In the genomic region with DNA sequence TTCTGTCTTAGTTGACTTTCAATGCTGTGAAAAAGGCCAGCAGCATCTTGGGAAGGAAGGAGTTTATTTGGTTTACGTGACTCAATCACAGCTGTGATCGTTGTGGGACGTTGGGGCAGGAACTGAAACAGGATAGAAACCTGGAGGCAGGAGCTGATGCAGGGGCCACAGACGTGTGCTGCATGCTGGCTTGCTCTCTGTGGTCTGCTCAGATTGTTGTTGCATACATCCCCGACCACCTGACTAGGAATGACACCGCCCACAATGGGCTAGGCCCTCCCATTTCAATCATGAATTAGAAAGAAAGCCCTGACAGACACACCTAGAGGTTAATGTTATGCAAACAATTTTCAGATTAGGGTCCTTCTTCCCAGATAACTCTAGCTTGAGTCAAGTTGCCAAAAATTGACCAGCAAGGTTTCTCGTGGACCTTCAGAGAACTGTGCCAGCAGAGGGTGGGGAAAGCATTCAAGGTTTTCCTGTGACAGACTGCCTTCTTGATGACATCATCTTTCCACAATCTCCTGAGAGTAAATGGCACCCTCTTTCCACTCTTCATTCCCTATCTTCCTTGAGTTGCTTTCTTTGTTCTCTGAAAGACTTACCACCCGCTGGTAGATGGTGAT, we compare ENCODE assay signal across 41 mouse cellular contexts. TPM values are rescaled to one million over a fixed set of nuclear protein-coding genes. Genes with fewer than 3 reads are reported as not detected.
DNase-seq lines count a peak whose midpoint lies in the region; ATAC-seq and TF ChIP-seq lines count a peak whose summit lies in the region.
"Had no signal": no experiment of that assay in that cellular context is flagged by ENCODE, and none has a peak within 500 bp of the region (broad histone marks: within the 10 kb centered on the region; RNA-seq: fewer than 3 reads in every experiment).

No protein-coding gene starts in this region.

- no peaks in the 10 kb centered on the region for H3K36me3 ChIP-seq in ES-E14 (ENCODE audit: control insufficient read depth, insufficient read depth, low read length, poor library complexity, severe bottlenecking)
- H3K36me3 ChIP-seq in stomach, embryonic 16.5 days (ENCODE audit: control insufficient read depth, insufficient read depth, low read length) = no peaks in the 10 kb centered on the region
- H3K36me3 ChIP-seq: forebrain, embryonic 15.5 days; hindbrain, embryonic 10.5 days; hindbrain, embryonic 15.5 days; midbrain, embryonic 10.5 days; midbrain, embryonic 15.5 days; neural tube, embryonic 15.5 days had no signal

- peak; percentile 53; the same call in 1 of the 2 replicates for ATAC-seq in stomach, embryonic 16.5 days (ENCODE audit: insufficient read depth, low FRiP score)
- no peak for ATAC-seq in erythroblast, adult 5-6 weeks (replicated peaks; ENCODE audit: low FRiP score, poor library complexity, severe bottlenecking)
- ATAC-seq: activated CD4-positive, CD25-positive, alpha-beta regulatory T cell, adult 4 months; forebrain, embryonic 15.5 days; inflammation-experienced regulatory T-cells, adult 6 months; midbrain, embryonic 15.5 days; Patski had no signal

- no peaks in the 10 kb centered on the region for H3K9me3 ChIP-seq in ES-E14 (ENCODE audit: control insufficient read depth, insufficient read depth, low read depth, low read length)
- H3K9me3 ChIP-seq in stomach, embryonic 16.5 days (replicated peaks; ENCODE audit: control insufficient read depth, low read length) = no peaks in the 10 kb centered on the region
- H3K9me3 ChIP-seq: forebrain, embryonic 15.5 days; hindbrain, embryonic 10.5 days; hindbrain, embryonic 15.5 days; midbrain, embryonic 10.5 days; midbrain, embryonic 15.5 days; neural tube, embryonic 15.5 days had no signal

- in situ Hi-C loops in ES-E14 (cut with MboI; ENCODE audit: low sequenced_read_pairs in 2 of 2, unreplicated experiment in 2 of 2) = no loop called here

- H3K9ac ChIP-seq in ES-E14 (ENCODE audit: insufficient read depth, low read depth, low read length, poor library complexity, severe bottlenecking) = no peak overlapping the region; the same call in 1 of the 2 replicates
- H3K9ac ChIP-seq in stomach, embryonic 16.5 days (ENCODE audit: low read length) = no peak overlapping the region
- H3K9ac ChIP-seq: forebrain, embryonic 15.5 days; hindbrain, embryonic 15.5 days; liver, embryonic 14.5 days; lung, embryonic 14.5 days; midbrain, embryonic 15.5 days; neural tube, embryonic 15.5 days had no signal

- peaks cover 2 to 8% of the 10 kb centered on the region in 2 experiments; a peak in 3 of 4 replicates for H3K4me1 ChIP-seq in ES-E14 (ENCODE audit: control insufficient read depth in 2 of 2, insufficient read depth in 2 of 2, low read length in 2 of 2, poor library complexity in 1 of 2)
- H3K4me1 ChIP-seq in stomach, embryonic 16.5 days (ENCODE audit: control insufficient read depth, insufficient read depth, low read length) = no peaks in the 10 kb centered on the region
- H3K4me1 ChIP-seq: forebrain, embryonic 15.5 days; hindbrain, embryonic 10.5 days; hindbrain, embryonic 15.5 days; midbrain, embryonic 10.5 days; midbrain, embryonic 15.5 days; neural tube, embryonic 15.5 days had no signal

- peak overlapping the region in 1 of 2 experiments; percentile 49; a peak in 2 of 4 replicates for H3K4me3 ChIP-seq in ES-E14 (ENCODE audit: insufficient read depth in 1 of 2, low read depth in 1 of 2, low read length in 2 of 2, poor library complexity in 1 of 2, severe bottlenecking in 1 of 2)
- no peak overlapping the region for H3K4me3 ChIP-seq in stomach, embryonic 16.5 days (replicated peaks; ENCODE audit: low read length)
- H3K4me3 ChIP-seq: forebrain, embryonic 15.5 days; hindbrain, embryonic 10.5 days; hindbrain, embryonic 15.5 days; midbrain, embryonic 10.5 days; midbrain, embryonic 15.5 days; neural tube, embryonic 15.5 days had no signal

- 54% methylated on average over 8 of the region's 8 CpGs for WGBS in stomach, embryonic 16.5 days

- no peak overlapping the region for H3K4me2 ChIP-seq in stomach, embryonic 16.5 days (ENCODE audit: low read depth, low read length)
- H3K4me2 ChIP-seq: forebrain, embryonic 15.5 days; hindbrain, embryonic 15.5 days; lung, embryonic 14.5 days; midbrain, embryonic 15.5 days; neural tube, embryonic 15.5 days had no signal

- H3K27me3 ChIP-seq in stomach, embryonic 16.5 days (ENCODE audit: control insufficient read depth, insufficient read depth, low read length) = 0 out of 2 replicates have a peak, but pooled peaks cover under 1% of the 10 kb centered on the region
- H3K27me3 ChIP-seq: Patski had no signal

- peak; percentile 57 for DNase-seq in adrenal gland, adult 2 months
- no peak for DNase-seq in adrenal gland, postnatal 4 days (ENCODE audit: low spot score in 2 of 2)
- DNase-seq in ES-E14 (ENCODE audit: low read depth, low spot score) = peak; percentile 62
- peak; percentile 26 for DNase-seq in adrenal gland, postnatal 10 days
- DNase-seq in ovary, postnatal 36 days (ENCODE audit: low spot score) = no peak
- no peak for DNase-seq in urinary bladder, postnatal 10 days (ENCODE audit: low spot score)
- DNase-seq: cerebellum, adult 11-12 months; cerebellum, postnatal 14 days; heart, postnatal 14 days; kidney, adult 11 months; kidney, postnatal 14 days; layer of hippocampus, adult 9-11 months; liver; lung, embryonic 14.5 days; lung, postnatal 14 days; right cerebral cortex, postnatal 25 days had no signal

- no peak overlapping the region; the same call in 1 of the 2 replicates for H3K27ac ChIP-seq in ES-E14 (ENCODE audit: insufficient read depth, low read depth, low read length, poor library complexity, severe bottlenecking)
- peak overlapping the region; percentile 12 for H3K27ac ChIP-seq in stomach, embryonic 16.5 days (ENCODE audit: low read length)
- H3K27ac ChIP-seq: forebrain, embryonic 15.5 days; hindbrain, embryonic 10.5 days; hindbrain, embryonic 15.5 days; liver, embryonic 14.5 days; midbrain, embryonic 10.5 days; midbrain, embryonic 15.5 days; neural tube, embryonic 15.5 days had no signal

TF ChIP-seq in ES-E14, 5 proteins besides CTCF, POLR2A, EP300 and RAD21:
- TF ChIP-seq HCFC1 (IDR thresholded peaks at IDR 0.05; ENCODE audit: borderline replicate concordance, insufficient read depth, low read length) = no peak
- no peak for TF ChIP-seq MAFK (IDR thresholded peaks at IDR 0.05; ENCODE audit: insufficient read depth, low read depth, low read length)
- no peak for TF ChIP-seq ZNF384 (IDR thresholded peaks at IDR 0.05; ENCODE audit: low read depth, low read length)
- TF ChIP-seq CHD2 (IDR thresholded peaks at IDR 0.05; ENCODE audit: low read depth, low read length) = no peak
- no peak for TF ChIP-seq ZC3H11A (IDR thresholded peaks at IDR 0.05; ENCODE audit: borderline replicate concordance, low read depth, low read length)

RNA-seq across cellular contexts. Expression of gene Nmu, which starts 5.7 kb away (rescaled TPM):
- total RNA-seq in adrenal gland, adult 2 months (2021) = under 1 TPM in 1 of 2 experiments, not detected in 1; 0.48 TPM
- polyA plus RNA-seq in adrenal gland, adult 2 months (2012; rRNA removed) = not detected in 2 replicates
- not detected for total RNA-seq in adrenal gland, postnatal 4 days (2021)
- total RNA-seq in ES-E14 (2012; rRNA removed) = 0.54 and 0.79 TPM in 2 replicates
- total RNA-seq in adrenal gland, postnatal 10 days (2021) = not detected
- polyA plus RNA-seq in stomach, embryonic 16.5 days (2015; fragmentation: Nextera tagmentation; extraction: Ambion mirVana) = 0.17 TPM in 1 of 2 replicates, not detected in the other
- total RNA-seq in erythroblast, adult 5-6 weeks (2015; ENCODE audit: low replicate concordance) = not detected in 2 replicates
- not detected in 2 replicates for total RNA-seq in erythroblast, adult 5-6 weeks (2017; ENCODE audit: low replicate concordance)
- total RNA-seq: gastrocnemius, adult 18-20 months; heart, adult 8-10 months; heart, postnatal 14 days; left cerebral cortex, postnatal 14 days; MEL had no signal
- polyA plus RNA-seq: activated CD4-positive, CD25-positive, alpha-beta regulatory T cell, adult 4 months; cortical plate, adult 2 months; heart, embryonic 14.5 days; inflammation-experienced regulatory T-cells, adult 6 months; liver, embryonic 14.5 days; Patski; spleen, adult 2 months; urinary bladder, adult 2 months had no signal

RNA-seq across cellular contexts. Expression of gene Pdcl2, which starts 38.4 kb away (rescaled TPM):
- not detected for total RNA-seq in adrenal gland, adult 2 months (2021)
- not detected in 2 replicates for polyA plus RNA-seq in adrenal gland, adult 2 months (2012; rRNA removed)
- not detected for total RNA-seq in adrenal gland, postnatal 4 days (2021)
- total RNA-seq in ES-E14 (2012; rRNA removed) = 1.8 and 2.0 TPM in 2 replicates
- not detected for total RNA-seq in adrenal gland, postnatal 10 days (2021)
- not detected in 2 replicates for polyA plus RNA-seq in stomach, embryonic 16.5 days (2015; fragmentation: Nextera tagmentation; extraction: Ambion mirVana)
- total RNA-seq in erythroblast, adult 5-6 weeks (2015; ENCODE audit: low replicate concordance) = not detected in 2 replicates
- total RNA-seq in erythroblast, adult 5-6 weeks (2017; ENCODE audit: low replicate concordance) = not detected in 2 replicates
- total RNA-seq: gastrocnemius, adult 18-20 months; gastrocnemius, postnatal 4 days; heart, adult 8-10 months; heart, postnatal 14 days; left cerebral cortex, postnatal 14 days; MEL had no signal
- polyA plus RNA-seq: activated CD4-positive, CD25-positive, alpha-beta regulatory T cell, adult 4 months; cortical plate, adult 2 months; embryonic facial prominence, embryonic 11.5 days; forebrain, embryonic 15.5 days; frontal cortex, adult 2 months; heart, embryonic 14.5 days; hindbrain, embryonic 10.5 days; hindbrain, embryonic 15.5 days; inflammation-experienced regulatory T-cells, adult 6 months; kidney, embryonic 14.5 days; limb, embryonic 11.5 days; liver, embryonic 14.5 days; lung, embryonic 14.5 days; midbrain, embryonic 10.5 days; midbrain, embryonic 15.5 days; neural tube, embryonic 15.5 days; Patski; spleen, adult 2 months; urinary bladder, adult 2 months had no signal

Comparison
In these comparisons a context has a peak if more than half of its experiments do, and no peak if none do; other contexts are left out.
1. DNase-seq: peak in adrenal gland, adult 2 months (single experiment), ES-E14 (single experiment) and adrenal gland, postnatal 10 days (single experiment); none in adrenal gland, postnatal 4 days (0 of 2), ovary, postnatal 36 days (single experiment) and urinary bladder, postnatal 10 days (single experiment).